Mouse (Mus musculus): ENCODE measurements around the gene Gm11168. TPM values are rescaled to one million over a fixed set of nuclear protein-coding genes. Genes with fewer than 3 reads are reported as not detected.
A peak's percentile ranks its signal among the peaks of the same experiment; 100 is the strongest.
"Not testable (repeated sequence)": the region's sequence is repeated elsewhere in the genome, so short reads cannot be mapped to it uniquely, and the experiment has no call there.

Gene Gm11168
- total RNA-seq, 2 experiments from 2014 or later = not detected

- intact Hi-C loops (cut with DNase I) = not testable (repeated sequence)
- peak; percentile 31 to 75 for DNase-seq (ENCODE audit: low spot score in 2 of 2)
Measured at GRCm38 (mm10) chr9:3023985-3024648, 21.0 kb downstream of the Gm11168 start.

- intact Hi-C loops (cut with DNase I) = not testable (repeated sequence)
- DNase-seq (ENCODE audit: low spot score in 2 of 2) = peak in 1 of 2 experiments; percentile 5
Measured at GRCm38 (mm10) chr9:3024912-3025467, 21.8 kb downstream of the Gm11168 start, which contains the start of gene Gm10717. Gm10717 (plus strand) TSS chr9:3025417.

DNA sequence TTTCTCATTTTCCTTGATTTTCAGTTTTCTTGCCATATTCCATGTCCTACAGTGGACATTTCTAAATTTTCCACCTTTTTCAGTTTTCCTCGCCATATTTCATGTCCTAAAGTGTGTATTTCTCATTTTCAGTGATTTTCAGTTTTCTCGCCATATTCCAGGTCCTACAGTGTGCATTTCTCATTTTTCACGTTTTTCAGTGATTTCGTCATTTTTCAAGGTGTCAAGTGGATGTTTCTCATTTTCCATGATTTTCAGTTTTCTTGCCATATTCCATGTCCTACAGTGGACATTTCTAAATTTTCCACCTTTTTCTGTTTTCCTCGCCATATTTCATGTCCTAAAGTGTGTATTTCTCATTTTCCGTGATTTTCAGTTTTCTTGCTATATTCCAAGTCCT is 22.5 kb downstream of the Gm11168 start:
- intact Hi-C loops (cut with DNase I) = not testable (repeated sequence)
- DNase-seq (ENCODE audit: low spot score in 2 of 2) = peak; percentile 18 to 71

- DNase-seq (ENCODE audit: low spot score in 2 of 2); intact Hi-C loops (cut with DNase I): not testable (repeated sequence)
Measured at GRCm38 (mm10) chr9:3026136-3026535, 23.0 kb downstream of the Gm11168 start.

GRCm38 (mm10) chr9:3026741-3027140 is 23.6 kb downstream of the Gm11168 start:
- intact Hi-C loops (cut with DNase I); DNase-seq (ENCODE audit: low spot score in 2 of 2): not testable (repeated sequence)

DNA sequence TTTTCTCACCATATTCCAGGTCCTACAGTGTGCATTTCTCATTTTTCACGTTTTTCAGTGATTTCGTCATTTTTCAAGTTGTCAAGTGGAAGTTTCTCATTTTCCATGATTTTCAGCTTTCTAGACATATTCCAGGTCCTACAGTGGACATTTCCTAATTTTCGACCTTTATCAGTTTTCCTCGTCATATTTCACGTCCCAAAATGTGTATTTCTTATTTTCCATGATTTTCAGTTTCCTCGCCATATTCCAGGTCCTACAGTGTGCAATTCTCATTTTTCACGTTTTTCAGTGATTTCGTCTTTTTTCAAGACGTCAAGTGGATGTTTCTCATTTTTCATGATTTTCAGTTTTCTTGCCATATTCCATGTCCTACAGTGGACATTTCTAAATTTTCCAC is 24.1 kb downstream of the Gm11168 start:
- intact Hi-C loops (cut with DNase I) = not testable (repeated sequence)

GRCm38 (mm10) chr9:3029276-3030000 is 26.3 kb downstream of the Gm11168 start:
- DNase-seq (ENCODE audit: low spot score in 2 of 2) = peak in 1 of 2 experiments; percentile 6
- intact Hi-C loops (cut with DNase I) = not testable (repeated sequence)

More for the DNA sequence above, 24.1 kb downstream of the Gm11168 start:
- not testable (repeated sequence) for DNase-seq (ENCODE audit: low spot score in 2 of 2)

DNA sequence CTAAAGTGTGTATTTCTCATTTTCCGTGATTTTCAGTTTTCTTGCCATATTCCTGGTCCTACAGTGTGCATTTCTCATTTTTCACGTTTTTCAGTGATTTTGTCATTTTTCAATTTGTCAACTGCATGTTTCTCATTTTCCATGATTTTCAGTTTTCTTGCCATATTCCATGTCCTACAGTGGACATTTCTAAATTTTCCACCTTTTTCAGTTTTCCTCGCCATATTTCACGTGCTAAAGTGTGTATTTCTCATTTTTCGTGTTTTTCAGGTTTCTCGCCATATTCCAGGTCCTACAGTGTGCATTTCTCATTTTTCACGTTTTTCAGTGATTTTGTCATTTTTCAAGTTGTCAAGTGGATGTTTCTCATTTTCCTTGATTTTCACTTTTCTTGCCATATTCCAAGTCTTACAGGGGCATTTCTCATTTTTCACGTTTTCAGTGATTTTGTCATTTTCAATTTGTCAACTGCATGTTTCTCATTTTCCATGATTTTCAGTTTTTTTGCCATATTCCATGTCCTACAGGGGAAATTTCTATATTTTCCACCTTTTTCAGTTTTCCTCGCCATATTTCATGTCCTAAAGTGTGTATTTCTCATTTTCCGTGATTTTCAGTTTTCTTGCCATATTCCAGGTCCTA is 27.7 kb downstream of the Gm11168 start:
- DNase-seq (ENCODE audit: low spot score in 2 of 2); intact Hi-C loops (cut with DNase I): not testable (repeated sequence)

GRCm38 (mm10) chr9:3034299-3034698 is 31.2 kb downstream of the Gm11168 start, which contains the start of gene Gm17535:
Gm17535 (plus strand) TSS chr9:3034599.
- intact Hi-C loops (cut with DNase I); DNase-seq (ENCODE audit: low spot score in 2 of 2): not testable (repeated sequence)

DNA sequence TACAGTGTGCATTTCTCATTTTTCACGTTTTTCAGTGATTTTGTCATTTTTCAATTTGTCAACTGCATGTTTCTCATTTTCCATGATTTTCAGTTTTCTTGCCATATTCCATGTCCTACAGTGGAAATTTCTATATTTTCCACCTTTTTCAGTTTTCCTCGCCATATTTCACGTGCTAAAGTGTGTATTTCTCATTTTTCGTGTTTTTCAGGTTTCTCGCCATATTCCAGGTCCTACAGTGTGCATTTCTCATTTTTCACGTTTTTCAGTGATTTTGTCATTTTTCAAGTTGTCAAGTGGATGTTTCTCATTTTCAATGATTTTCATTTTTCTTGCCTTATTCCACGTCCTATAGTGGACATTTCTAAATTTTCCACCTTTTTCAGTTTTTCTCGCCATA is 33.4 kb downstream of the Gm11168 start, which contains the start of gene Gm10715:
TSS of gene Gm10715 (plus strand) at position 301 of the 400 bp plus-strand sequence.
- DNase-seq (ENCODE audit: low spot score in 2 of 2); intact Hi-C loops (cut with DNase I): not testable (repeated sequence)

DNA sequence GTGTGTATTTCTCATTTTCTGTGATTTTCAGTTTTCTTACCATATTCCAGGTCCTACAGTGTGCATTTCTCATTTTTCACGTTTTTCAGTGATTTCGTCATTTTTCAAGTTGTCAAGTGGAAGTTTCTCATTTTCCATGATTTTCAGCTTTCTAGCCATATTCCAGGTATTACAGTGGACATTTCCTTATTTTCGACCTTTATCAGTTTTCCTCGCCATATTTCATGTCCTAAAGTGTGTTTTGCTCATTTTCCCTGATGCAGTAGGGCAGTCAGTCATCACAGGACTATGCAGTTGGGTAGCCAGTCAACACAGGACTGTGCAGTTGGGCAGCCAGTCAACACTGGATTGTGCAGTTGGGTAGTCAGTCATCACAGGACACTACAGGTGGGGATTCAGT is 35.0 kb downstream of the Gm11168 start:
- intact Hi-C loops (cut with DNase I); DNase-seq (ENCODE audit: low spot score in 2 of 2): not testable (repeated sequence)

Small RNA genes lying within 50 kb of the gene (microRNA-seq; reads per million reads assigned to microRNA genes)
- not detected for gene Mir101c

Other genes with a start within 250 kb of the Gm11168 start
- not detected for gene Gm10722, start 2.4 kb upstream of the Gm11168 start, total RNA-seq (2021)
- not detected for gene Gm10721, start 9.8 kb downstream of the Gm11168 start, total RNA-seq (2021)
- not detected for gene Gm10720, start 12.3 kb downstream of the Gm11168 start, total RNA-seq (2021)
- gene Gm10719, start 14.1 kb downstream of the Gm11168 start, total RNA-seq (2021) = under 1 TPM in 1 of 2 experiments, not detected in 1; 0.93 TPM
- 1 to 10 TPM in 1 of 2 experiments, under 1 TPM in 1; 0.84 to 1.1 TPM for gene Gm10718, start 20.2 kb downstream of the Gm11168 start, total RNA-seq (2021)
- not detected for gene Gm10717, start 22.1 kb downstream of the Gm11168 start, total RNA-seq (2021)
- not detected for gene Gm17535, start 31.3 kb downstream of the Gm11168 start, total RNA-seq (2021)
- not detected for gene Gm10715, start 33.5 kb downstream of the Gm11168 start, total RNA-seq (2021)

Data from left cerebral cortex, postnatal 36 days (tissue).